Mouse (Mus musculus) thymus, postnatal 14 days (tissue): ENCODE measurements at regions not wholly inside any gene's neighbourhood (a gene's known extent, or its start where the extent isn't known, plus 50 kb on each side); places are given as distances from the start of the nearest gene placed in this dataset.
A peak's percentile ranks its signal among the peaks of the same experiment; 100 is the strongest.
"Not testable (repeated sequence)": the region's sequence is repeated elsewhere in the genome, so short reads cannot be mapped to it uniquely, and the experiment has no call there.

Experiments
- DNase-seq: peaks from one replicate; pipeline ENCODE4 v3.0.0; 2021

- not testable (repeated sequence) for DNase-seq
Observed at GRCm38 (mm10) chr4:9724801-9725200, 1149.5 kb upstream of the 2610301B20Rik start.

GRCm38 (mm10) chr4:9737691-9738090, 1136.6 kb upstream of the 2610301B20Rik start:
- no peak for DNase-seq

DNA sequence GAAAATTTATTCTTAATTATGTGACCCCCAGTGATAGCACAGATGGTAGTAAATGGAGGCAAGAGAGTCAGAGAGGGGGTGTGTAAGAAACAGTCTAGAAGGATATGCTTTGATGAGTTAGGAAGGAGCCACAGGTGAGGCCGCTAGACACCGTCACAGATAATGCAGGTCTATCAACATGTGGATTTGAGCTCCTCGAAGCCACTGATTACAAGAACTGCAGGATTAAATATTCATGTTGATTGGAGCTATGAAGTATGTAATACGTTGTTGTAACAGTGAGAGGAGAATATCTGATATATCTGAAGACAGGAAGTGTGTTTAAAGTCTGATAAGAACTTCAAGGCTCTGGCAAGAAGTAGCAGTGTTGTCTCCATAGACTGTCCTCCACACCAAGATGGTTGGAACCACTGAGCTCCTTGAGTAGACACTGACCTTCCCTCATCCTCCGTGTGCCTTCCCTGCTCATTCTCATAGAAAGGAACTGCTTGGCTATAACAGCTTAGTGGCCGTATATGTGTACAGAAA, 1126.8 kb upstream of the 2610301B20Rik start:
- no peak for DNase-seq

DNA sequence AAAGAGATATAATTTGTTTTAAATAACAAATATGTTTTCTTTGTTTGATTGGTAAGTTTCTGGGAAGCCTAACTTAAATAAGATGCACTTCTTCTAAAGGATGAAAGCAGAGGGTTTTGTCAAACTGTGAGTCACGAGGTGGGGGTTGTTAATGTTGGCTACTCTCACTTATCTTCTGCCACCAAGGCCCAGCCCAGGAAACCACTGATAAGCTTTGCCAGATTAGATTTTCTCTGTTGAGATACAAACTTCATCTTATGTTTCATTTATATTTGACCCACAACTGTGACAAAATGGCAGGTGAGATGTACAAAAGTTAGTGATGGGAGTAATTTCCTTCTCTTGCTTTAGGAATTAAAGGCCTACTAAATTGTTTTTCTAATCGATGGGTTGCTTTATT, 1126.2 kb upstream of the 2610301B20Rik start:
- no peak for DNase-seq

DNA sequence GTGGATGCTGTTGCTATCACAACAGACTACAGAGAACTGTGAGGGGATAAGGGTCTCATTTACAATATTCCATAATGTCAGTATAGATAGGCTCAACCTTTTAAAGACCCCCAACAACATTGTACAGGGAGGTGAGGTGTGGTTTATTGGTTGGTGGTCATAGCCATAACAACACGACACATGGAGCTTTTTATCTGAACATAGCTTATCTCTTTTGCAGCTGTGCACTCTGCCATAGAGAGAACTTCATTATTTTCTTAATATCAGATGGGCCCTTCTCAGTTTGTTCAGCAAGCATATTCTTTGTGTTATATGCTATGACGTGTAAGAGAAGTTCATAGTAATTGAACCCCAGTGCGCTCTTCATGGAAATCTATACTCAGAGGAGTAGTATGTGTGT, 1124.4 kb upstream of the 2610301B20Rik start:
- no peak for DNase-seq

DNA sequence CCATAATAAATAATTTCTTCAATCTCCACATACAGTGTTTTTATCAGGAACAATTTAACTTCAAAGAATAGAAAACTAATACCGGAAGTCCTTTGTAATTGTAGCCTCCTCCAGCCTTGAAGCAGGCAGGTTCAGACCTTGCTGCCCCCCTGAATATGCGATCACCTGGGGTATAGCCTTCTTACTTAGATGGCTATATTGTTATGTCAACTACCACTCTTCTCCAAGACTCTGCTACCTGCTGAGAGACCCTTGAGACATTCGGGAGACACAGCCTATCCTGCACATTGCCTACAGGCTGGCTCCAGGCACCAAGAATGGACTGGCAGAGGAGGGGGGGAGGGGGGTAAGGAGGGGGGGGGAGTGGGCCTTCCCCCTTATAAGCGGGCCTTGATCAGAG, 1123.9 kb upstream of the 2610301B20Rik start:
- DNase-seq, result no peak

- no peak for DNase-seq
Observed at GRCm38 (mm10) chr4:9763321-9763720, 1111.0 kb upstream of the 2610301B20Rik start.

GRCm38 (mm10) chr4:9769633-9770205, 1104.6 kb upstream of the 2610301B20Rik start:
- DNase-seq, result no peak

DNA sequence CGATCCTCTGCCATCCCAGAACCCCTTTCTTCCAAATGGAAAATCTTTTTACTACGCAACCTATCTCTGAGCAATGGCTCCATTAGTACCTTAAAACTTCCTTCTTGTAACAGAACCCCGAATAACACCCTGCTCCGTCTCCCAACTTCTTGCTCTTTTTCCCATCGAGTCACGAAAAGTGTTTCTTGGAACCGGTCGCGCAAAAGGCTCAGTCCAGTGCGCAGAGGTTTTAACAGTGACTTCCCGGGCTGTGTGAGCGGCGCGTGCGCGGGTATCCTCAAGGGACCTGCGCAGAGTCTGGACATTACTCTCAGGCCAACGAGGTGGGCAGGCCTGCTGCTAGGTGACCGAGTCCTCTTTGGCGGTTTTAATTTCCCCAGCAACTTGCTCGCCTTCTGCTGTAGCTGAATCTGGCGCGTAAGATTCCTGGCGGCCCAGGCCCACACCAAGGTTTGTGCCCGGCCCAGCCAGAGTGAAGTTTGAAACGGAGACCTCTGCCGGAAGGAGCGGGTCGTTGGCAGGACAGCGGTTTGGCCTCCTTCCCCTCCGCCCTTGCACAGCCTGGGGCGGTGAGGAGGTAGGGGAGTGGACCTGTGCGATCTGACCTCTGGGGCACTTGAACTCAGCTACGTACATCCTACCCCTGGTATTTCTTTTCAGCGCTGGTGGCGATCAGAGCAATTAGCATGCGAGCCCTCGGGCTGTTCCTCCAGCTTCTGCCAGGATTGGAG, 1103.8 kb upstream of the 2610301B20Rik start:
- DNase-seq, result peak; percentile 43

DNA sequence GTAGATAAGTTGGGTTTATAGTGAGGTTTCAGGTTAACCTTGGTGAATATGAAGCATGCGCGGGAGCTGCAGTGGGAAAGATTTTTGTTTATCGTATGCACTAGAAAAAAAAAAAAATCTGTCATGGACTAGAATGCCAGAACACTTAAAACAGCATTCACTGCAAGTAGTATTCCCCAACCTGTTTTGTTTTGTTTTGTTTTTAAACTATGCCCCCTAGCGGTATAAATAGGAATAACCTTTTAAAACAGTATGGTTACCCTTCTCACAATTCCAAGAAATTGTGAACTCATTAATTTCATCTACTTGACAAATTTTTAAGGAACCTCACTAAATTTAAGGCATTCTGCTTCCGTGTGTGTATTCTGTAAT, 1103.2 kb upstream of the 2610301B20Rik start:
- no peak for DNase-seq

DNA sequence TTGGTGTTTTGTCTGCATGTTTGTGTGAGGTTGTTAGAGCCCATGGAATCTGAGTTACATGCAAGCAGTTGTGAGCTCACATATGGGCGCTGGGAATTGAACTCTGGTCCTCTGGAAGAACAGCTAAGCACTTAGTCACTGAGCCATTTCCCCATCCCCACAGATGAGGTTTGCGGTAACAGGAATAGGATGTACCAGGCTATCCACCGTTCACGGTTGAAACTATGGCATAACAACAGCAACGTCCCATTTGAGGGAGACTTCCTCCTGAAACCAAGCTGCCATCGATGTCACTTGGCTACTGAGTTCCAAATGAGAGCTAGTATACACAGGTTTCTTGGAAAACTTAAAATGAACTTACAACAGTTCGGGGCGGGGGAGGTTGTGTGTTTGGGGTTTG, 1095.9 kb upstream of the 2610301B20Rik start:
- DNase-seq, result no peak

DNA sequence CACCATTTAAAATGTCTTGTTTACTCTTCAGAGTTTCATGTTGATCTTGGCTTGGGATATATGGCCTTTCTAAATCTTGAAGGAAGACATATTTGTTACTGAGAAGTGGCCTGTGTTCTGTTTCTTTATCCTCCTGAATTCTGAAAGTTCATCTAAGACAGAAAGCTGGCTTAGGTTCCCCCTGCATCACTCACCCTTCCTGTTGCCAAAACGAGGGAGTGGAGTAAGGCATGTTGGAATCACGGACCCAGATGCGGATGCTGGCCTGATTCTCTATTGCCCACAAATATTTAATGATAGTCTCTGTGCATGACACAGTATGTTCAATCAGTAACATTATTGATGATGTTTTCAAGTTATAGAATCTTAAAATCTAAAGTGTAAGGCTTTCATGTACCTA, 1094.7 kb upstream of the 2610301B20Rik start:
- DNase-seq, result no peak

GRCm38 (mm10) chr4:9780179-9780578, 1094.1 kb upstream of the 2610301B20Rik start:
- peak; percentile 52 for DNase-seq

GRCm38 (mm10) chr4:9781318-9781717, 1093.0 kb upstream of the 2610301B20Rik start:
- no peak for DNase-seq

GRCm38 (mm10) chr4:9787795-9788365, 1086.4 kb upstream of the 2610301B20Rik start:
- no peak for DNase-seq

DNA sequence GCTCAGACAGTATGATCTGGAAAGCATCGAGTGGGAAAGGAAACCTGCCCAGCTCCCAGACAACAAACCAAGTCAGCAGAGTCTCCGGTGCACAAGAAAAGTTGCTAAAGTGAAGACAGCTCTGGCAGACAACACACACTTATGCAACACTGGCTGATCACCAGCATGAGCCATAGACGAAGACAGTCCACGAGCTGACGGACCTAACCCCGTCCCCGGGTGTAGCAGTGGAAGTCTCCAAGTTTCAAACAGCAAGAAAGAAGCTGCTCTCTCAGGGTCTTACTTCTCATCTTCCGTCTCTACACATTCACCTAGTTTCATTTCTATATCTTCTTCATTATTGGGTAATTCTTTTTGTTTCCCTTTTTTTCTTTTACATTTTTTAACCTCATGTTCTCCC, 1083.8 kb upstream of the 2610301B20Rik start:
- no peak for DNase-seq
